Mouse (Mus musculus) cerebellum, postnatal 14 days (tissue): ENCODE measurements around the gene Bub1b.

Experiments
- DNase-seq, 2 experiments: peaks; one replicate each; pipeline ENCODE4 v3.0.0; 2021; ENCODE audit warnings: mixed read lengths in 2 of 2

The Bub1b gene

GRCm38 (mm10) chr2:118667181-118667580 is 69.2 kb downstream of the Bub1b start:
- no peak for DNase-seq

DNA sequence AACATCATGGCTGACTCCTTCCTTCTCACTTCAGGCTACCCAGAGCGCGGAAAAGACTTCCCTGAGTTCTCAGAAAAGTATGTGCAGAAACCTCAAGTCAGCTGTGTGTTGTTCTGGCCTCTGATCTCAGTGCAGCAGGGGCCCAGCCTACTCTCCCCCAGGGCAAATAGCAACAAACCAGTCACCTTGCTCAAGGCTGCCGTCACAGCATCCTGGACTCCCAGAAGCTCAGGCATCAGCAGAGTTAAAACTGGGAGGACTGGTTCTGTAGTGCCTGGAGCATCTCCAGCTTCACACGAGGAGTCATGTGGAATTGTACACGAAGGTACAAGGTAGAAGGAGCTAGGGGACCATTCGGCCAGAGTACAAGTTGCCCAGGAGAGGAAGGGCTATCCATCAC is 71.2 kb downstream of the Bub1b start:
- no peak for DNase-seq

DNA sequence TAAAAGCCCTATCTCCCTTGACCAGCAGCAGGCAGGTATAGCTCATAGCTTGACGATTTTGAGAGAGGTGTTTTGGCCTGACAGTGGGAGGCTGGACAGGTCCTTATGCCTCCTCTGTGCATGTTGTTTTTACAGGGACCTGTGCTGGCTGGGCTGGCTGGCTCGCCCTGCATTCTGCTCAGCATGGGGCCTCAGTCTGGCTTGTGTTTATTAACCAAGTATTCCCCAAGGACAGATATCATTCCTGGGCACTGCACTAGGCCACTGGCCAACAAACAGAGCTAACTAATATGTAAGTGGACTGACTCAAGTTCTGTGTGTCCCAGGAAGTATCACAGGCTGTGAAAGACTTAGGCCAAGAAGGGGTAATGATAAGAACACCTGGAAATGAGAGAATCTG is 71.8 kb downstream of the Bub1b start:
- no peak for DNase-seq

- no peak for DNase-seq
Measured at GRCm38 (mm10) chr2:118671728-118672127, 73.7 kb downstream of the Bub1b start.

DNA sequence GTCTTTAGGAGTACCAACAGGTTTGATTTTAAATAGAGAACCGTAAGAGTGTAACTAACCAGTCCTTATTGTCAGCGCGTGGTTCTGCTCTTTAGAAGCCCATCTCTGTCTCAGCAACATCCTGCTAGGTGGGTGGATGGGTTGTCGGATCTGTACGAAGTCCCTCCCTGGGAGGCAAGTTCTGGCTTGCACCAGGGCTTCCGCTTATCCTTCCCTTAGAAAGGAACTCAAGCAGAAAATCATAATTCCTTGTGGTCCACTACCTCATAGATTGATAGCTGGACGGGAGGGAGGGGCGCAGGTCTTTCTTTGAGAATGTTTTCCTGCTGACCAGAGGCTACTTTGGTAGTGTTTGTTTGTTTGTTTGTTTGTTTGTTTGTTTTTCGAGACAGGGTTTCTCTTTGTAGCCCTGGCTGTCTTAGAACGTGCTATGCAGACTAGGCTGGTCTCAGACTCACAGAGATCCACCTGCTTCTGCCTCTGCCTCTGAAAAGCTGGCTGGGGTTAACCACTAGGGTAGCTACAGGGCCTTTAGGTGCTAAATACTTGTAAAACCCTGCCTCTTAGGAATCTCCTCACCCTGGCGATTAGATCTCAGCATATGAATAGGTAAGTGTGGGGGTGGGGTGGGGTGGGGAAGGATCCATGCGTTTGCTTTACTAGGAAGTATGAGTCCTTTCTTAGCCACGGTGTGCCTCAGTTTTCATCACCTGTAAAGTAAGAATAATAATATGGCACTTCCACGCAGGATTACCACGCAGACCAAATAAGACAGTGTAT is 75.9 kb downstream of the Bub1b start:
- DNase-seq, result no peak

- no peak for DNase-seq
Measured at GRCm38 (mm10) chr2:118674500-118674899, 76.5 kb downstream of the Bub1b start.

DNA sequence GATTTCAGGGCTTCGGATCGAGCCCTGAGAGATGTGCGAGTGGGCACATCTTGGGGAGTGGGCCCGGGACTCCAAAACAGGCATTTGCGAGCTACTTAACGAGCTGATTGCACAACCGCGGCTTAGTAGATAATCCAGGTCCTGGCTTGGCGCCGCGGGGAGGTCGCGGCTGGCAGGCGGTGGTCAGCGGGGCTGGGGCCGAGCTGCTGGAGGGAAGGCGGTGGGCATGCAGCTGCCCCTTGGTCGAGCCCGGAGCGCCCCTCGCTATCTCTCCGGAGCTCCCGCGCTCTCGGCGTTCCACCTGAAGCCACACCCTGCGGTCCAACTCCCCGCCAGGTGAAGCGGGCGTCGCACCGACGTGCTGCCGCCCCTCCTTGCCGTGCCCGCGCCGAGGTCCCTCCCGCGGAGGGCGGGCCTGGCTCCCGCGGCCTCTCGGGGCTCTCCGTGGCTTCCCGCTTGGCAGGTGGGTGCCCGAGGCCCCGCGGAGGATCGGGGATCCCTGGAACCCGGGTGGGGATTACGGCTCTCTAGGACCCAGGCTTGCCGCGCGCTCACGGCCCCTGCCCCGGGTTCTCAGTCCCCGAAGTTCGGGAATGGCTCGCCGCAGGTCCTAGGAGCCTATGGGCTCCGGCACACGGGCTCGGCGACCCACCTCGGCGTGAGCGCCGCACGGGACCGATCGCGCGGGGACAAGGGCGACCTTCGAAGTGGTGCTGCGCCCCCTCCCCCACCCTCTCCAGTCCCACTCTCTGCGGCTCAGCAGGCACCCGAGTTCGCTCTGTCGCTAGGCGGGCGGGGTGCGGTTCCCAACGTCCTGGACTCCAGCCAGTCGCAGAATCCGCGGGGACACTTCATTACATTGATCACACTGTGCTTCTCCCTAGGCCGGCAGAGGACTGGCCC is 79.1 kb downstream of the Bub1b start:
- peak in 1 of 2 experiments; percentile 42 for DNase-seq

DNA sequence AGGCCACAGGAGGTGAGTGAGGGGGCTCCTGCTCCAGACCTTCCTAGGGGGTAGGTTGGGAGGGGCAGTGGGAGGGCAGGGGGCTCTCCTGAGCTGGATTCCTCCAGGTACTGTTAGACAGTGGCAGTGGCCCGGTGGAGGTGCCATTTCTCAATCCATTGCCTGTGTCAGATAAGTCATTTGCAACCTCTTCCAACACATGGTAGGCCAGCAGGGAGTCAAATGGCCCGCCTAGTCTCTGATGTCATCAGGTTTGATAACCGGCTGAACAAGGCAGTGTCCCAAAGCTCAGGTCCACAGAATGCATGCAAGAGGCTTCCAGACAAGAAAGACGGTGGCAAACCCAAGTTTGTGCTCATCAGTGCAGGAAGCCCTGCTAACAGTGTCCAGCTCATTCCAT is 79.8 kb downstream of the Bub1b start:
- DNase-seq, result peak; percentile 52 to 64

GRCm38 (mm10) chr2:118679577-118679976 is 81.6 kb downstream of the Bub1b start:
- DNase-seq, result no peak

DNA sequence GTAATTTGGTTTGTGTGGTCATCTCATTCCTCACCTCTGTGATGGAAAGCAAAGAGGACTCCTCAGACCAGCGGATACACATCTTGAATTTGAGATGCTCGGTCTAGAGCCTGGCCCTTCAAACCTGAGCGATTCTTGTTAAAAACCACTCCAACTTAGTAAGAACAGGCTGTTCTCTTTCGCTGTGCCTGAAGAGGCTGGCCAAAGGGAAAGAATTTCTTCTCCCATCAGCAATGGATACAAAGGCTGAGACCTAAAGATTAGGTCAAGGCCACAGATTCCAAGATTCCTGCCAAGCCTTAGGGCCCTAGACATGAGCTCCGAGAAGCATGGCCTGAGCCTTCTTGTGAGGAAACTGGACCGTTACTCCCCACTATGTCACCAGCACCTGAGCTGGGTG is 82.9 kb downstream of the Bub1b start:
- no peak for DNase-seq

DNA sequence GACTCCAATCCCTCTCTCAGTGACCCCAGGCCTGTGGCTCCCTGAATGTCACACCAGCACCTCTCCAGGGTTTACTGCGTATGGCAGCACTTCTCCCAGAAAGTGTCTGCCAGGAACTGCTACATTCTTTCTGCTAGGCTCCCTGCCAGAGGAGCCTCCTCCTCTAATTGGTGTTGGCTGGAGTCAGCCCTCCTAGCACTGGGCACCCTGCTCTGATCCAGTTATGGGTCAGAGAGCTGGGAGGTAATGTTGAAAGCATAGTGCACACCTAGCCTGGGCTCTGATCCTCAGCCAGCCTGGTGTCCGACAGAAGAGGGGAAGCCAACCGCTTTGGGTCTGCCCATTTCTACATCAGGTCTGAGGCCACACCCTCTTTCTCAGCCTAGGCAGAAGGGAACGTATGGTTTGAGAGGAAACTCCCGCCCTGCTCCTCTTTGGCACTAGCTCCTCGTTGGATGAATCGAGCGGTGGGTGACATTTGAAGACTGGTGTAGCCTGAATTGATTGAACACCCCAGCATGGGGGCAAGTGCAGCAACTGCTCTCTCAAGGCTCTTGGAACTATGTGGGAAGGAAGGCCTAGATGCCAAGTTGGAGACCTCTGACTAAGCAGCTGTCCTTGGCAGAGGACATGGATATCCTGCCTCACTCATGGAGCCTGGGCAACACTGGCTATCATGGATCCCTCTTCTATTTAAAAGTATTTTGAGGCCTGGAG is 84.7 kb downstream of the Bub1b start:
- no peak for DNase-seq

GRCm38 (mm10) chr2:118685088-118685487 is 87.1 kb downstream of the Bub1b start:
- no peak for DNase-seq

DNA sequence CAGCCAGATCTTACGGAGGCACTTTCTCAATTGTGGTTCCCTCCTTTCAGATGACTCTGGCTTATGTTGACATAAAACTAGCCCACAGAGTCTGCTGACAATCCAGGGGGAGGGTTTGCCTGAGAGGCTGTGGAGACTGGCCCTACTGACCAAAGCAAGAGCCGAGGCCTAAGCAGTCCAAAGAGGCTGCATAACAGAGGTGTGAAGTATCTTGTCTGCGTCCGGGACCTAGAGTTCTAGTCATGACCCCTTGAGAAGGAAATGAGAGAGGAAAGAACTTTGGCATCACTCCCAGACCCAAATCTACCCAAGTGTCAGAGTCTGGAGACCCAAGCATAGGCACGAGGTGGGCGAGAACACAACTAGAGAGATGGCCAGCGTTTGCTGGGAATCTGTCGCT is 88.7 kb downstream of the Bub1b start:
- no peak for DNase-seq

- no peak for DNase-seq
Measured at GRCm38 (mm10) chr2:118687791-118688190, 89.8 kb downstream of the Bub1b start.

GRCm38 (mm10) chr2:118689875-118690274 is 91.9 kb downstream of the Bub1b start:
- no peak for DNase-seq
